22 mouse cellular contexts compared by ENCODE assay signal in the genomic region with DNA sequence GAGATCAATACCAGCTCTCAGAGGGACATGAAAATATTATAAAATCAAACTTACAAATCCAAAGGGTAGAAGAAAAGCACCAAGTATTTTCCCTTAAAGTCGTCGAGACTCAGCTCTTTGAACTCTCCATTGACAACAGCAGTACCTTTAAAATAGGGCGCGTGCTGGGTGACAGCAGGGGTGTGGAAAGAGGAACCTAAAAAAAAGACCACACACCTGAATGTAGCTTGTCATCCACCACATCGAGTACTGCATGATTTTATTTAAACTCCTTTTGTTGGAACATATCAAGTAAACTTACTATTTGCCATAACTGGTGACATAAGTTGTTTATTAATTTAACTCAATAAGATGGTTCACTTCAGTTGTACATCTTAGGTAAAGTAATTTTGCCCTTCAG. TPM values are rescaled to one million over a fixed set of nuclear protein-coding genes. Genes with fewer than 3 reads are reported as not detected.
DNase-seq lines count a peak whose midpoint lies in the region; ATAC-seq and TF ChIP-seq lines count a peak whose summit lies in the region.
"Had no signal": no experiment of that assay in that cellular context is flagged by ENCODE, and none has a peak within 500 bp of the region (broad histone marks: within the 10 kb centered on the region; RNA-seq: fewer than 3 reads in every experiment).

No protein-coding gene starts in this region.

- H3K4me2 ChIP-seq in heart, embryonic 13.5 days: peak overlapping the region; percentile 76
- H3K4me2 ChIP-seq in liver, embryonic 13.5 days: peak overlapping the region; percentile 74
- H3K4me2 ChIP-seq in liver, postnatal 0 days (ENCODE audit: low read depth, low read length): peak overlapping the region; percentile 84
- H3K4me2 ChIP-seq: embryonic facial prominence, embryonic 15.5 days; forebrain, embryonic 12.5 days; heart, embryonic 15.5 days; hindbrain, embryonic 15.5 days had no signal

- ATAC-seq in heart, embryonic 13.5 days (ENCODE audit: extremely low read depth, insufficient number of reproducible peaks, low FRiP score, low TSS enrichment): no peak
- ATAC-seq in G1E (ENCODE audit: extremely low read depth, insufficient number of reproducible peaks, low FRiP score, poor library complexity, severe bottlenecking): no peak
- ATAC-seq in liver, embryonic 13.5 days (ENCODE audit: low read depth): no peak
- ATAC-seq in liver, postnatal 0 days: no peak
- ATAC-seq: CD4-positive, CD25-positive, alpha-beta regulatory T cell, adult 4 months; forebrain, embryonic 16.5 days; intestine, postnatal 0 days had no signal

- H3K4me1 ChIP-seq in heart, embryonic 13.5 days: peaks cover 26% of the 10 kb centered on the region
- H3K4me1 ChIP-seq in G1E (ENCODE audit: insufficient read depth, low read depth, low read length): peaks cover 47% of the 10 kb centered on the region
- H3K4me1 ChIP-seq in liver, embryonic 13.5 days (replicated peaks): peaks cover 51% of the 10 kb centered on the region
- peaks cover 26% of the 10 kb centered on the region for H3K4me1 ChIP-seq in liver, postnatal 0 days (ENCODE audit: insufficient read depth)

- peaks cover 55% of the 10 kb centered on the region for H3K36me3 ChIP-seq in heart, embryonic 13.5 days
- peaks cover 51% of the 10 kb centered on the region for H3K36me3 ChIP-seq in G1E (replicated peaks)
- peaks cover 53% of the 10 kb centered on the region for H3K36me3 ChIP-seq in liver, embryonic 13.5 days
- peaks cover 39% of the 10 kb centered on the region for H3K36me3 ChIP-seq in liver, postnatal 0 days (replicated peaks; ENCODE audit: insufficient read depth, low read length)

- H3K27ac ChIP-seq in heart, embryonic 13.5 days (replicated peaks): 0 out of 2 replicates have a peak overlapping the region, but pooled peaks have one; percentile 58
- H3K27ac ChIP-seq in liver, embryonic 13.5 days: peak overlapping the region; percentile 94
- H3K27ac ChIP-seq in liver, postnatal 0 days (ENCODE audit: low read depth): no peak overlapping the region
- H3K27ac ChIP-seq: embryonic facial prominence, embryonic 15.5 days; forebrain, embryonic 12.5 days; heart, adult 2 months; heart, embryonic 15.5 days; hindbrain, embryonic 15.5 days had no signal

- H3K9ac ChIP-seq in heart, embryonic 13.5 days: no peak overlapping the region
- peak overlapping the region; percentile 97 for H3K9ac ChIP-seq in liver, embryonic 13.5 days
- H3K9ac ChIP-seq in liver, postnatal 0 days (replicated peaks): no peak overlapping the region
- H3K9ac ChIP-seq: embryonic facial prominence, embryonic 15.5 days; forebrain, embryonic 12.5 days; heart, embryonic 15.5 days; hindbrain, embryonic 15.5 days had no signal

- DNase-seq in heart, postnatal 25 days (ENCODE audit: low spot score): no peak
- DNase-seq in G1E (ENCODE audit: low spot score): no peak
- DNase-seq in liver, embryonic 13.5 days: no peak
- no peak for DNase-seq in liver, postnatal 0 days
- DNase-seq in left cerebral cortex, postnatal 14 days (ENCODE audit: low spot score in 2 of 2): no peak
- no peak for DNase-seq in adrenal gland, postnatal 36 days
- DNase-seq: adrenal gland, adult 2 months; adrenal gland, postnatal 25 days; B cell, adult 2 months; cerebellum, adult 2 months; cerebellum, postnatal 10 days; gastrocnemius, postnatal 14 days; heart, adult 2 months; heart, postnatal 36 days had no signal

- WGBS in heart, embryonic 13.5 days: 86% methylated on average over 5 of the region's 5 CpGs
- WGBS in liver, embryonic 13.5 days (ENCODE audit: insufficient replicate concordance): 74% methylated on average over 5 of the region's 5 CpGs
- WGBS in liver, postnatal 0 days (ENCODE audit: insufficient replicate concordance): 83% methylated on average over 5 of the region's 5 CpGs

- no peak for TF ChIP-seq CTCF in G1E (IDR thresholded peaks at IDR 0.05; ENCODE audit: low read depth, low read length)
- no peak for TF ChIP-seq CTCF in liver, postnatal 0 days (IDR thresholded peaks at IDR 0.05; ENCODE audit: low read depth)

- no peak overlapping the region for H3K4me3 ChIP-seq in heart, embryonic 13.5 days
- H3K4me3 ChIP-seq in G1E (ENCODE audit: low read depth, low read length): peak overlapping the region; percentile 31; the same call in 1 of the 2 replicates
- peak overlapping the region; percentile 93 for H3K4me3 ChIP-seq in liver, embryonic 13.5 days (replicated peaks)
- H3K4me3 ChIP-seq in liver, postnatal 0 days (ENCODE audit: low read depth, low read length): peak overlapping the region; percentile 87
- H3K4me3 ChIP-seq: embryonic facial prominence, embryonic 15.5 days; forebrain, embryonic 12.5 days; heart, adult 2 months; heart, embryonic 15.5 days; hindbrain, embryonic 15.5 days had no signal

- H3K27me3 ChIP-seq in heart, embryonic 13.5 days (replicated peaks): no peaks in the 10 kb centered on the region
- no peaks in the 10 kb centered on the region for H3K27me3 ChIP-seq in G1E (ENCODE audit: insufficient read depth, low read length)
- H3K27me3 ChIP-seq in liver, embryonic 13.5 days: no peaks in the 10 kb centered on the region
- H3K27me3 ChIP-seq in liver, postnatal 0 days (ENCODE audit: insufficient read depth, low read length): no peaks in the 10 kb centered on the region
- H3K27me3 ChIP-seq: embryonic facial prominence, embryonic 15.5 days; forebrain, embryonic 12.5 days; heart, embryonic 15.5 days; hindbrain, embryonic 15.5 days had no signal

- TF ChIP-seq EP300 in liver, postnatal 0 days (IDR thresholded peaks at IDR 0.05; ENCODE audit: low read depth): no peak

- no peaks in the 10 kb centered on the region for H3K9me3 ChIP-seq in heart, embryonic 13.5 days
- H3K9me3 ChIP-seq in G1E (replicated peaks): no peaks in the 10 kb centered on the region
- no peaks in the 10 kb centered on the region for H3K9me3 ChIP-seq in liver, embryonic 13.5 days (replicated peaks)
- H3K9me3 ChIP-seq in liver, postnatal 0 days (ENCODE audit: low read length): no peaks in the 10 kb centered on the region
- H3K9me3 ChIP-seq: embryonic facial prominence, embryonic 15.5 days; forebrain, embryonic 12.5 days; heart, embryonic 15.5 days; hindbrain, embryonic 15.5 days had no signal

- intact Hi-C loops in heart, postnatal 25 days (cut with DNase I): no loop called here
- intact Hi-C loops in left cerebral cortex, postnatal 14 days (cut with DNase I): no loop called here

RNA-seq across cellular contexts. Expression of a gene that starts 3.0 kb away (rescaled TPM):
- 159 and 171 TPM in 2 replicates for polyA plus RNA-seq in heart, embryonic 13.5 days (2015; fragmentation: Nextera tagmentation; extraction: Ambion mirVana)
- total RNA-seq in heart, postnatal 25 days (2021): 100 to 1,000 TPM; 362 to 371 TPM
- total RNA-seq in G1E (2014; fragmentation: Nextera tagmentation) (512 and 583 TPM in 2 replicates), G1E (2017) (426 and 446 TPM in 2 replicates)
- 15.3 and 17.9 TPM in 2 replicates for polyA plus RNA-seq in G1E (2012)
- polyA plus RNA-seq in liver, embryonic 13.5 days (2015; fragmentation: Nextera tagmentation; extraction: Ambion mirVana): 405 and 440 TPM in 2 replicates
- polyA plus RNA-seq in liver, postnatal 0 days (2015; fragmentation: Nextera tagmentation; extraction: Ambion mirVana): 171 and 182 TPM in 2 replicates
- total RNA-seq in left cerebral cortex, postnatal 14 days (2021): 10 to 100 TPM; 79.2 to 84.0 TPM
- total RNA-seq in adrenal gland, postnatal 36 days (2021): 100 to 1,000 TPM; 854 to 863 TPM

RNA-seq across cellular contexts. Expression of a gene that starts 10.1 kb away (rescaled TPM):
- polyA plus RNA-seq in heart, embryonic 13.5 days (2015; fragmentation: Nextera tagmentation; extraction: Ambion mirVana): 6.9 and 7.2 TPM in 2 replicates
- total RNA-seq in heart, postnatal 25 days (2021): 1 to 10 TPM; 6.5 to 7.7 TPM
- total RNA-seq in G1E (2014; fragmentation: Nextera tagmentation) (2.7 and 6.1 TPM in 2 replicates), G1E (2017) (0.82 and 2.0 TPM in 2 replicates)
- polyA plus RNA-seq in G1E (2012): 0.04 and 0.13 TPM in 2 replicates
- 1.0 and 1.2 TPM in 2 replicates for polyA plus RNA-seq in liver, embryonic 13.5 days (2015; fragmentation: Nextera tagmentation; extraction: Ambion mirVana)
- polyA plus RNA-seq in liver, postnatal 0 days (2015; fragmentation: Nextera tagmentation; extraction: Ambion mirVana): 0.47 and 0.79 TPM in 2 replicates
- total RNA-seq in left cerebral cortex, postnatal 14 days (2021): 10 to 100 TPM; 12.6 to 14.6 TPM
- total RNA-seq in adrenal gland, postnatal 36 days (2021): 1 to 10 TPM; 5.2 to 5.4 TPM

RNA-seq across cellular contexts. Expression of a gene that starts 18.2 kb away (rescaled TPM):
- polyA plus RNA-seq in heart, embryonic 13.5 days (2015; fragmentation: Nextera tagmentation; extraction: Ambion mirVana): 3.4 and 3.7 TPM in 2 replicates
- 10 to 100 TPM; 20.6 to 25.6 TPM for total RNA-seq in heart, postnatal 25 days (2021)
- total RNA-seq in G1E (2014; fragmentation: Nextera tagmentation) (2.1 and 2.6 TPM in 2 replicates), G1E (2017) (4.0 and 4.6 TPM in 2 replicates)
- polyA plus RNA-seq in G1E (2012): 1.0 and 1.9 TPM in 2 replicates
- polyA plus RNA-seq in liver, embryonic 13.5 days (2015; fragmentation: Nextera tagmentation; extraction: Ambion mirVana): 0.47 and 0.96 TPM in 2 replicates
- 0.47 TPM in 2 replicates for polyA plus RNA-seq in liver, postnatal 0 days (2015; fragmentation: Nextera tagmentation; extraction: Ambion mirVana)
- total RNA-seq in left cerebral cortex, postnatal 14 days (2021): 10 to 100 TPM; 14.6 to 17.0 TPM
- total RNA-seq in adrenal gland, postnatal 36 days (2021): 10 to 100 TPM; 18.8 to 39.9 TPM

RNA-seq across cellular contexts. Expression of a gene that starts 60.0 kb away (rescaled TPM):
- 21.3 and 22.7 TPM in 2 replicates for polyA plus RNA-seq in heart, embryonic 13.5 days (2015; fragmentation: Nextera tagmentation; extraction: Ambion mirVana)
- 10 to 100 TPM; 15.5 to 17.6 TPM for total RNA-seq in heart, postnatal 25 days (2021)
- total RNA-seq in G1E (2014; fragmentation: Nextera tagmentation) (74.6 and 90.0 TPM in 2 replicates), G1E (2017) (26.6 and 29.7 TPM in 2 replicates)
- 3.3 and 5.3 TPM in 2 replicates for polyA plus RNA-seq in G1E (2012)
- polyA plus RNA-seq in liver, embryonic 13.5 days (2015; fragmentation: Nextera tagmentation; extraction: Ambion mirVana): 21.9 and 26.8 TPM in 2 replicates
- polyA plus RNA-seq in liver, postnatal 0 days (2015; fragmentation: Nextera tagmentation; extraction: Ambion mirVana): 17.3 and 18.9 TPM in 2 replicates
- total RNA-seq in left cerebral cortex, postnatal 14 days (2021): 10 to 100 TPM; 34.6 to 42.1 TPM
- 10 to 100 TPM; 40.1 to 42.9 TPM for total RNA-seq in adrenal gland, postnatal 36 days (2021)

Comparison
In these comparisons a context has a peak if more than half of its experiments do, and no peak if none do; other contexts are left out.
1. RNA of a gene that starts 3.0 kb away (total RNA-seq): 854 to 863 TPM in adrenal gland, postnatal 36 days, 426 to 583 TPM in G1E and 362 to 371 TPM in heart, postnatal 25 days; 79.2 to 84.0 TPM in left cerebral cortex, postnatal 14 days; every median in the first group is over 4 times any median in the second.
2. Peak in every context shown above with its lines, with median percentiles within 50 percentile points of each other: H3K4me2 ChIP-seq.